Mouse (Mus musculus) midbrain, embryonic 14.5 days (tissue): ENCODE measurements around the gene Rcan3. TPM values are rescaled to one million over a fixed set of nuclear protein-coding genes. Genes with fewer than 3 reads are reported as not detected.

Source experiments
- ATAC-seq: fragments of 200-750 bp; cut with Nextera tagmentation; 2 replicates; pipeline ENCODE4 v1.8.0; 2017; ENCODE audit warnings: moderate number of reproducible peaks, moderate library complexity; ENCODE audit not compliant: low FRiP score, low TSS enrichment
- DNase-seq: peaks from one replicate; pipeline ENCODE4 v3.0.0-alpha.2; 2015
- H3K27ac ChIP-seq: fragments of 300-500 bp; sonication (generic); replicated peaks from 2 replicates; pipeline ENCODE4 v1.5.1; 2014; ENCODE audit warnings: mild to moderate bottlenecking, low read depth, low read length, moderate library complexity
- H3K27me3 ChIP-seq: fragments of 300-500 bp; sonication (generic); 2 replicates; pipeline ENCODE4 v1.6.1; 2014; ENCODE audit warnings: low read length, control low read depth, mixed read lengths; ENCODE audit not compliant: control insufficient read depth, insufficient read depth
- H3K36me3 ChIP-seq: fragments of 300-500 bp; sonication (generic); 2 replicates; pipeline ENCODE4 v1.6.1; 2014; ENCODE audit warnings: low read length, control low read depth; ENCODE audit not compliant: control insufficient read depth, insufficient read depth
- H3K4me1 ChIP-seq: fragments of 300-500 bp; sonication (generic); 2 replicates; pipeline ENCODE4 v1.6.1; 2014; ENCODE audit warnings: mild to moderate bottlenecking, antibody characterized with exemption, low read length, control low read depth; ENCODE audit not compliant: control insufficient read depth, insufficient read depth
- H3K4me2 ChIP-seq: fragments of 300-500 bp; sonication (generic); 2 replicates; pipeline ENCODE4 v1.6.1; 2014; ENCODE audit warnings: mild to moderate bottlenecking, low read length, moderate library complexity
- H3K4me3 ChIP-seq: fragments of 300-500 bp; sonication (generic); replicated peaks from 2 replicates; pipeline ENCODE4 v1.5.1; 2014; ENCODE audit warnings: low read depth, low read length
- H3K9ac ChIP-seq: fragments of 300-500 bp; sonication (generic); replicated peaks from 2 replicates; pipeline ENCODE4 v1.6.1; 2014; ENCODE audit warnings: mild to moderate bottlenecking, low read length, moderate library complexity
- H3K9me3 ChIP-seq: fragments of 300-500 bp; sonication (generic); 2 replicates; pipeline ENCODE4 v1.6.1; 2016; ENCODE audit warnings: low read length, control low read depth, mixed read lengths; ENCODE audit not compliant: control insufficient read depth
- WGBS: fragments of 180-500 bp; shearing (Covaris S2); extraction: QIAGEN DNeasy Blood & Tissue Kit; methylation state at CpG from one replicate; pipeline ENCODE4 v1.1.7; 2014; 5-methylcytosine and 5-hydroxymethylcytosine counted together
- polyA plus RNA-seq: library from polyadenylated mRNA; unstranded; fragments of >200 nt; fragmentation: Nextera tagmentation; extraction: Ambion mirVana; gene quantifications from 2 replicates; pipeline ENCODE4 v1.2.1, GENCODE M21; 2014

The Rcan3 gene
- polyA plus RNA-seq, 1 experiment from 2014 or later, result 40.9 TPM

DNA sequence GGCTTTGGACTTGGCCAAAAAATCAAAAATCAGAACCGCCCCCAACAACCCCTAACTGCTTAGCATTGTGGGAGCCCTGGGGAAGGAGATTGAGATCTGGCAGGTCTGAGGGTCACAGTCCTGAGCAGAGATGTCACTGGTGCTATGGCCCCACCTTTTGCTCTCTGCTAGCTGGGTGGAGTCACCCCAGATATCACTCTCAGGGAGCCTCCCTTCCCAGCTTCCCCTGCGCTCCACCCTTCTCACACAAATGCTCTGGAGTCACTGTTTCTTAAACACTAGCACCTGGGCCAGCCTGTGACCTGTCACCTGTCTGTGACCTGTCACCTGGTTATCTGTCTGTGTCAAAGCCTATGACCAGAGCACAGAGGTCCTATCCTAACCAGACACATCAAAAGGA lies 28.7 kb downstream of the Rcan3 start:
- no peak for ATAC-seq
- Histone ChIP-seq H3K36me3 (no peaks in the 10 kb centered on the region), H3K4me1 (no peaks in the 10 kb centered on the region), H3K4me3 (no peak overlapping the region), H3K9ac (no peak overlapping the region), H3K27ac (no peak overlapping the region), H3K4me2 (no peak overlapping the region), H3K27me3 (0 out of 2 replicates have a peak, but pooled peaks cover 3% of the 10 kb centered on the region), H3K9me3 (no peaks in the 10 kb centered on the region)
- no peak for DNase-seq
- 93% methylated on average over 2 of the region's 2 CpGs for WGBS

DNA sequence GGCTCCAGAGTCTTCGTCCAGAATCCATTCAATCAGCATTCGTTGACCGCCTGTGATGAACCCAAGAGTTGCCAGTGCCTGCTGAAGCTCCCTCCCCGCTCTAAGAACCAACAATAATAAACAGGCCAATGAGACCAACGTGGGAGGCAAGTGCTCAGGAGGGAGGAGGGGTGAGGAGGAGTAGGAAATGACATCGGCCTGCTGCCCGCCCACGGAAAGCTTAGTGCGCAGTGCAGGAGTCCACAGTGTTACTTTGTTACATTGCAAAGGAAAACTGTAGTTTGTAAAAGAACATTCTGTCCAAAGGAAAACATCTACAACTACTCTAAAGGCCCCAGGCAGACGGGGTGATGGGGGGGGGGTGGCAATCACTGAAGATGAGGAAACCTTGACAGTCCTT lies 29.6 kb downstream of the Rcan3 start:
- Histone ChIP-seq H3K4me3 (no peak overlapping the region), H3K27me3 (peaks cover 9% of the 10 kb centered on the region; the same call in 1 of the 2 replicates), H3K4me1 (no peaks in the 10 kb centered on the region), H3K4me2 (no peak overlapping the region), H3K27ac (no peak overlapping the region), H3K36me3 (no peaks in the 10 kb centered on the region), H3K9ac (no peak overlapping the region), H3K9me3 (no peaks in the 10 kb centered on the region)
- WGBS, result 80% methylated on average over 10 of the region's 10 CpGs
- no peak for ATAC-seq
- no peak for DNase-seq

DNA sequence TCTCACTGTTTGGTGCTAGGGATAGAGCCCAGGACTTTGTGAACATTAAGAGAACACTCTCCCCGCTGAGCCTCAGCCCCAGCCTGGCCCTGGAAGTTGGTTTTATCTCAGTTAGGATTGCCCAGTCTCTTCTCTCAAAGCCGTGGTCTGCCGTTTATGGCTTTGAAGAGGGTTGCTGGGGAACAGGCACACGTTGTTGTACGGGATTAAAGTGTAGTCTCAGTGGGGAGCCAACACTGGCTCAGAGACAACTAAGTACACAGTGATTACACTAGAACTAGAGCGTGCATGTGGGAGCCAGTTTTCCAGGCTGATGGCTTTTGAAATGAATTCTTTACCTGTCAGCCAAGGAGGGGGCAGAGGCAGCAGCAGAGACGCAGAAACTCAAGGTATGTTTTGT lies 31.8 kb downstream of the Rcan3 start:
- Histone ChIP-seq H3K27me3 (peaks cover 29% of the 10 kb centered on the region), H3K9ac (no peak overlapping the region), H3K27ac (no peak overlapping the region), H3K4me1 (no peaks in the 10 kb centered on the region), H3K36me3 (no peaks in the 10 kb centered on the region), H3K4me3 (no peak overlapping the region), H3K4me2 (no peak overlapping the region), H3K9me3 (no peaks in the 10 kb centered on the region)
- peak; percentile 24 for DNase-seq
- WGBS, result 15% methylated on average over 7 of the region's 7 CpGs
- ATAC-seq, result no peak

DNA sequence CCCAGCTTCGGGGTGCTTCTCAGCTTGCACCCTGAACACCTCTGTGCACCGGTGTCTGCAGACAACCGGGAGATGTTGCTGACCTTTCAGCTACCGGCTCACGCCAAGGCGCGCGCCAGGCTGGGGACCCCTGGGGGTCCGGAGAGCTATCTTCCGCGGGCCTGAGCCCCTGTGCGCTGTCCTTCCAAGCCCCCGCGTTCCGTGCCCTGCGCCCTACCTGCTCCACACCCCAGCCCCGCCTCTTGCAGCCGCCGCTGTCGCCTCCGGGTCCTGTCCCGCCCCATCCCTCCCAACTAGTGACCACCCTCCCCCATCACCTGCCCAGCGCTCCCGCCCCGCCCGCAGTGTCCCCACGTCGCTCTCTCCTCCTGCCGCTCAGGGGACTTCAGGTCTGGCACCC lies 35.7 kb downstream of the Rcan3 start, which contains the start of gene Ncmap:
Gene Ncmap, minus strand, starts transcription at position 237 of the 400 bp plus-strand sequence.
- H3K4me2 ChIP-seq, result peak within 1 kb of the TSS; percentile 51
- WGBS, result 2% methylated on average over 29 of the region's 29 CpGs
- peaks cover 33% of the 10 kb centered on the region for H3K27me3 ChIP-seq
- no peaks in the 10 kb centered on the region for H3K36me3 ChIP-seq
- peak within 1 kb of the TSS; percentile 24 for H3K4me3 ChIP-seq
- no peak for ATAC-seq
- H3K9me3 ChIP-seq, result no peaks in the 10 kb centered on the region
- peak within 1 kb of the TSS; percentile 37; the same call in 1 of the 2 replicates for H3K9ac ChIP-seq
- DNase-seq, result peak; percentile 12
- no peak within 1 kb of the TSS for H3K27ac ChIP-seq
- H3K4me1 ChIP-seq, result no peaks in the 10 kb centered on the region

DNA sequence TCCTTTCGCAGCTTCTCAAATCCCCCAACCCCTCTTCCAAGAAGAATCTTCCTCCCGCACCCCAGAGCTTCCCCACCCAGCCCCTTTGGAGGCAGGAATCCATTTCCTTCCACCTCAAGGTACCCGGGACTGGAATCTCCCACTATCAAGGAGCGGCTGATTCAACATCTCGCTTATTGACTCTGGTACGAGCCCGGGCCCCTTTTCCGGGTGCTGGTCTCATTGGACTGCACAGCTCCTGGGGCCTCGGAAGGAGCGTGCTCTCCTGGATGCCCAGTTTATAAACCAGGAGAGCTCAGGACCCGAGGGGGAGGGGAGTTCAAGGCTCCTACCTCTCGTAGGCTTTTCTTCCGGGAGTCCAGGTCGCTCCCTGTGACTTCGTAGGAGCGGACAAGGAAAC lies 36.1 kb downstream of the Rcan3 start:
- peaks cover 33% of the 10 kb centered on the region for H3K27me3 ChIP-seq
- peak; percentile 24 for DNase-seq
- H3K27ac ChIP-seq, result no peak overlapping the region
- H3K4me1 ChIP-seq, result no peaks in the 10 kb centered on the region
- no peaks in the 10 kb centered on the region for H3K36me3 ChIP-seq
- 5% methylated on average over 16 of the region's 16 CpGs for WGBS
- H3K9ac ChIP-seq, result peak overlapping the region; percentile 37; the same call in 1 of the 2 replicates
- ATAC-seq, result no peak
- H3K4me3 ChIP-seq, result peak overlapping the region; percentile 24
- no peaks in the 10 kb centered on the region for H3K9me3 ChIP-seq
- H3K4me2 ChIP-seq, result peak overlapping the region; percentile 51

DNA sequence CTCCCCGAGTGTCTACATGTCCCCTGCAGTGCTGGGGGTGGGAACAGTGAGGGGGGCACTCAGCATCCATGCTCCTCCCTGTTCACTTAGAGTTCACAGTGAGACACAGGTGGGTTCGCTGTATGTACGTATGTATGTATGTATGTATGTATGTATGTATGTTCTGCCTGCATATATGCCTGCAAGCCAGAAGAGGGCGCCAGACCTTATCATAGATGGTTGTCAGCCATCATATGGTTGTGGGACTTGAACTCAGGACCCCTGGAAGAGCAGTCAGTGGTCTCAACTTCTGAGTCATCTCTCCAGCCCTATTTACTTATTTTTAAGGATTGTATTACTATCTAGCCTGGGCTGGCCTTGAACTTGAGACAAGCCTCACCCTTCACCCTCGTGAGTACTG lies 37.4 kb downstream of the Rcan3 start:
- no peaks in the 10 kb centered on the region for H3K4me1 ChIP-seq
- H3K27me3 ChIP-seq, result peaks cover 33% of the 10 kb centered on the region
- H3K36me3 ChIP-seq, result no peaks in the 10 kb centered on the region
- H3K9ac ChIP-seq, result no peak overlapping the region
- no peak overlapping the region for H3K27ac ChIP-seq
- DNase-seq (no peak), ATAC-seq (no peak)
- 90% methylated on average over 5 of the region's 5 CpGs for WGBS
- no peaks in the 10 kb centered on the region for H3K9me3 ChIP-seq
- no peak overlapping the region for H3K4me2 ChIP-seq
- H3K4me3 ChIP-seq, result no peak overlapping the region

DNA sequence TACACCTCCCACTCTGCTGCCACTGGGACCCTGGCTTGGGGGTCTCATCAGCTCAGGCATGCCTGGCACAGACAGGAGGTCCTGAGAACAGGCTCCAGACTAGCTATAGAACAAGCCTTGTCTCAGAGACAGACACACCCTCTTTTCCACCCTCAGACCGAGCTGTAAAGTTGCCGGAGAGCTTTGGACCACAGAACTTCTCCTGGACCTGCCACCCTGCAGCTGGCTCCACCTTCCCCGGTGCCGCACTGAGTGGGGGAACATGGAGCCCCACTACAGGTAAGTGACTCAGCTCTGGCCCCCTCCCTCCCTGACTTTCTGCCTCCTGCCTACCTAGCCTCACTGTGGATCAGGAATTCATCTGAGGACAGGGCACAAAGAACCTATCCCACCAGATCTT lies 38.3 kb downstream of the Rcan3 start:
- 93% methylated on average over 4 of the region's 4 CpGs for WGBS
- Histone ChIP-seq H3K27ac (no peak overlapping the region), H3K4me1 (no peaks in the 10 kb centered on the region), H3K36me3 (no peaks in the 10 kb centered on the region), H3K4me3 (no peak overlapping the region), H3K4me2 (no peak overlapping the region), H3K9me3 (no peaks in the 10 kb centered on the region), H3K9ac (no peak overlapping the region), H3K27me3 (peaks cover 33% of the 10 kb centered on the region)
- DNase-seq (no peak), ATAC-seq (no peak)

DNA sequence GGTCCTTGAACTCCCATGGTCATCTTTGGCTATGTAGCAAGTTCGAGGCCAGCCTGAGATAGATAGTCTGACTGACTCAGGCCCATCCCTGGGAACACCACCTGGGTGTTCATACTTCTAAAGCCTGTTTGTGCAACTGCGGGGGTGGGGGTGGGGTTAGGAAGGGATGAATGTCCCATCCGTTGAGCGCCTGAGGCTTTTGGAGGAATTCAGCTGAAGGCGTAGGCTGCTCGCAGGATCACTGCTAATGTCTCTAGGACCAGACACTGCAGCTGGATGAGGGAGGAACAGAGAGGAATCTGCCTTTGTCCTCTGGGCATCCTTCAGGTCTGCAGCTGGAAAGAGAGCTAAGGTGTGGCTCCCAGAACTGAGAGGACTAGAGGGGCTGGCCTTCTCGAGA lies 39.0 kb downstream of the Rcan3 start:
- Histone ChIP-seq H3K4me3 (no peak overlapping the region), H3K27me3 (peaks cover 30% of the 10 kb centered on the region), H3K36me3 (no peaks in the 10 kb centered on the region), H3K4me2 (no peak overlapping the region), H3K4me1 (no peaks in the 10 kb centered on the region), H3K27ac (no peak overlapping the region), H3K9ac (no peak overlapping the region), H3K9me3 (no peaks in the 10 kb centered on the region)
- DNase-seq (no peak), ATAC-seq (no peak)
- 82% methylated on average over 7 of the region's 7 CpGs for WGBS

DNA sequence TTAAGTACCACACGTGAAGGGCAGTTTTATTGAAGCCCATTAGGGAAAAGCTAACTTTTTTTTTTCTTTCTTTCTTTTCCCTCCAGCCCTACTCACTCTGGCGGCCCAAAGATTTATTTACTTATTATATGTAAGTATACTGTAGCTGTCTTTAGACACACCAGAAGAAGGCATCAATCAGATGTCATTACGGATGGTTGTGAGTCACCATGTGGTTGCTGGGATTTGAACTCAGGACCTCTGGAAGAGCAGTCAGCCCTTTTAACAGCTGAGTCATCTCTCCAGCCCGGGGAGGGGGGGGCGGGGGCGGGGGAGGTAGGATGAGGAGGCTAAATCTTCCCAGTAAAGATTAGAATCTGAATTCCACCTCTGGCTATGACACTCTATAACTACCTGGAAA lies 40.3 kb downstream of the Rcan3 start:
- H3K9ac ChIP-seq, result no peak overlapping the region
- ATAC-seq (no peak), DNase-seq (no peak)
- no peak overlapping the region for H3K4me2 ChIP-seq
- H3K9me3 ChIP-seq, result no peaks in the 10 kb centered on the region
- no peaks in the 10 kb centered on the region for H3K36me3 ChIP-seq
- H3K4me1 ChIP-seq, result no peaks in the 10 kb centered on the region
- no peak overlapping the region for H3K27ac ChIP-seq
- H3K4me3 ChIP-seq, result no peak overlapping the region
- peaks cover 18% of the 10 kb centered on the region for H3K27me3 ChIP-seq
- WGBS, result 79% methylated on average over 6 of the region's 6 CpGs
